Mouse (Mus musculus) myocyte (in vitro differentiated cells): Measurements from ENCODE around the gene Tmub1.

Experiments used
- MYOG ChIP-seq, 3 experiments: IDR thresholded peaks; one replicate each; pipeline ENCODE4 v1.6.1; 2011; ENCODE audit warnings: control low read depth in 2 of 3, low read depth in 2 of 3, mild to moderate bottlenecking in 2 of 3; ENCODE audit not compliant: insufficient read length in 2 of 3, control insufficient read depth in 1 of 3, insufficient read depth in 1 of 3
- POLR2A ChIP-seq: IDR thresholded peaks from one replicate; pipeline ENCODE4 v1.6.1; 2011; ENCODE audit warnings: low read depth, mild to moderate bottlenecking, control low read depth, moderate library complexity; ENCODE audit not compliant: insufficient read length
- POLR2AphosphoS2 ChIP-seq: IDR thresholded peaks from one replicate; pipeline ENCODE4 v1.6.1; 2011; ENCODE audit warnings: low read depth, control low read depth; ENCODE audit not compliant: insufficient read length
- REST ChIP-seq: IDR thresholded peaks from one replicate; pipeline ENCODE4 v1.6.1; 2011; ENCODE audit warnings: mild to moderate bottlenecking, control low read depth, moderate library complexity; ENCODE audit not compliant: insufficient read depth, insufficient read length
- SRF ChIP-seq: IDR thresholded peaks from one replicate; pipeline ENCODE4 v1.6.1; 2011; ENCODE audit warnings: low read depth; ENCODE audit not compliant: control insufficient read depth, insufficient read length
- TCF12 ChIP-seq: IDR thresholded peaks from one replicate; pipeline ENCODE4 v1.6.1; 2011; ENCODE audit warnings: mild to moderate bottlenecking, control low read depth; ENCODE audit not compliant: poor library complexity, insufficient read depth, severe bottlenecking
- TCF3 ChIP-seq: IDR thresholded peaks from one replicate; pipeline ENCODE4 v1.6.1; 2011; ENCODE audit warnings: low read depth, control low read depth; ENCODE audit not compliant: insufficient read length
- USF1 ChIP-seq: IDR thresholded peaks from one replicate; pipeline ENCODE4 v1.6.1; 2011; ENCODE audit warnings: low read depth, mild to moderate bottlenecking, control low read depth, moderate library complexity

- TF ChIP-seq POLR2AphosphoS2 (no peak), MYOG (IDR thresholded peaks at IDR 0.05; ENCODE audit: control insufficient read depth in 1 of 3, insufficient read depth in 1 of 3, insufficient read length in 2 of 3, low read depth in 2 of 3) (no peak), TCF12 (no peak), POLR2A (no peak), USF1 (no peak), SRF (no peak), REST (no peak), TCF3 (no peak)
Observed at GRCm38 (mm10) chr5:24417587-24417986, 30.1 kb downstream of the Tmub1 start.
